8 mouse cellular contexts compared by ENCODE assay signal in genomic region chr12:33344970-33345772, GRCm38 (mm10). TPM values are rescaled to one million over a fixed set of nuclear protein-coding genes. Genes with fewer than 3 reads are reported as not detected.
DNase-seq lines count a peak whose midpoint lies in the region; ATAC-seq and TF ChIP-seq lines count a peak whose summit lies in the region.

No protein-coding gene starts in this region.

- no peak overlapping the region for H3K4me3 ChIP-seq in lung, embryonic 15.5 days
- H3K4me3 ChIP-seq in liver, postnatal 0 days (ENCODE audit: low read depth, low read length) = no peak overlapping the region
- no peak overlapping the region for H3K4me3 ChIP-seq in stomach, embryonic 16.5 days (replicated peaks; ENCODE audit: low read length)

- WGBS in lung, embryonic 15.5 days = 20% methylated on average over 25 of the region's 25 CpGs
- 70% methylated on average over 25 of the region's 25 CpGs for WGBS in liver, postnatal 0 days (ENCODE audit: insufficient replicate concordance)
- 18% methylated on average over 25 of the region's 25 CpGs for WGBS in stomach, embryonic 16.5 days

- DNase-seq in lung, postnatal 10 days = no peak
- peak; percentile 64 for DNase-seq in forelimb bud, embryonic 11.5 days (ENCODE audit: low read depth, low spot score)
- DNase-seq in liver, postnatal 0 days = no peak
- DNase-seq in layer of hippocampus, postnatal 25 days (ENCODE audit: extremely low spot score in 1 of 2, low spot score in 1 of 2) = no peak
- no peak for DNase-seq in cerebellum, postnatal 10 days

- peak overlapping the region; percentile 21; the same call in 1 of the 2 replicates for H3K4me2 ChIP-seq in lung, embryonic 15.5 days
- H3K4me2 ChIP-seq in liver, postnatal 0 days (ENCODE audit: low read depth, low read length) = peak overlapping the region; percentile 56
- H3K4me2 ChIP-seq in stomach, embryonic 16.5 days (ENCODE audit: low read depth, low read length) = peak overlapping the region; percentile 39

- no peak overlapping the region for H3K27ac ChIP-seq in lung, embryonic 15.5 days
- H3K27ac ChIP-seq in liver, postnatal 0 days (ENCODE audit: low read depth) = no peak overlapping the region
- H3K27ac ChIP-seq in stomach, embryonic 16.5 days (ENCODE audit: low read length) = no peak overlapping the region

- no peak for TF ChIP-seq CTCF in liver, postnatal 0 days (IDR thresholded peaks at IDR 0.05; ENCODE audit: low read depth)

- no peaks in the 10 kb centered on the region for H3K36me3 ChIP-seq in lung, embryonic 15.5 days
- peaks cover 75% of the 10 kb centered on the region for H3K36me3 ChIP-seq in liver, postnatal 0 days (replicated peaks; ENCODE audit: insufficient read depth, low read length)
- H3K36me3 ChIP-seq in stomach, embryonic 16.5 days (ENCODE audit: control insufficient read depth, insufficient read depth, low read length) = no peaks in the 10 kb centered on the region

- TF ChIP-seq EP300 in liver, postnatal 0 days (IDR thresholded peaks at IDR 0.05; ENCODE audit: low read depth) = no peak

- H3K9me3 ChIP-seq in lung, embryonic 15.5 days = no peaks in the 10 kb centered on the region
- no peaks in the 10 kb centered on the region for H3K9me3 ChIP-seq in liver, postnatal 0 days (ENCODE audit: low read length)
- H3K9me3 ChIP-seq in stomach, embryonic 16.5 days (replicated peaks; ENCODE audit: control insufficient read depth, low read length) = no peaks in the 10 kb centered on the region; the same call in 1 of the 2 replicates

- peaks cover 25% of the 10 kb centered on the region for H3K4me1 ChIP-seq in lung, embryonic 15.5 days
- H3K4me1 ChIP-seq in liver, postnatal 0 days (ENCODE audit: insufficient read depth) = peaks cover 5% of the 10 kb centered on the region
- H3K4me1 ChIP-seq in stomach, embryonic 16.5 days (ENCODE audit: control insufficient read depth, insufficient read depth, low read length) = peaks cover 4% of the 10 kb centered on the region

- no peak for ATAC-seq in lung, embryonic 15.5 days (ENCODE audit: borderline replicate concordance, extremely low read depth, low FRiP score, low TSS enrichment)
- no peak for ATAC-seq in liver, postnatal 0 days
- peak; percentile 61 for ATAC-seq in stomach, embryonic 16.5 days (ENCODE audit: insufficient read depth, low FRiP score)
- ATAC-seq in erythroblast, adult 5-6 weeks (replicated peaks; ENCODE audit: low FRiP score, poor library complexity, severe bottlenecking) = no peak

- H3K27me3 ChIP-seq in lung, embryonic 15.5 days = no peaks in the 10 kb centered on the region
- no peaks in the 10 kb centered on the region for H3K27me3 ChIP-seq in liver, postnatal 0 days (ENCODE audit: insufficient read depth, low read length)
- H3K27me3 ChIP-seq in stomach, embryonic 16.5 days (ENCODE audit: control insufficient read depth, insufficient read depth, low read length) = no peaks in the 10 kb centered on the region

- no peak overlapping the region for H3K9ac ChIP-seq in lung, embryonic 15.5 days
- H3K9ac ChIP-seq in liver, postnatal 0 days (replicated peaks) = no peak overlapping the region
- H3K9ac ChIP-seq in stomach, embryonic 16.5 days (ENCODE audit: low read length) = 0 out of 2 replicates have a peak overlapping the region, but pooled peaks have one; percentile 13

RNA-seq across cellular contexts. Expression of gene Efcab10, which starts 49.5 kb away (rescaled TPM):
- polyA plus RNA-seq in lung, embryonic 15.5 days (2015; fragmentation: Nextera tagmentation; extraction: Ambion mirVana) = 2.2 and 2.6 TPM in 2 replicates
- not detected in 2 replicates for polyA plus RNA-seq in liver, postnatal 0 days (2015; fragmentation: Nextera tagmentation; extraction: Ambion mirVana)
- polyA plus RNA-seq in stomach, embryonic 16.5 days (2015; fragmentation: Nextera tagmentation; extraction: Ambion mirVana) = 0.28 and 0.49 TPM in 2 replicates
- total RNA-seq in erythroblast, adult 5-6 weeks (2015; ENCODE audit: low replicate concordance) = not detected in 2 replicates
- total RNA-seq in erythroblast, adult 5-6 weeks (2017; ENCODE audit: low replicate concordance) = not detected in 2 replicates
- total RNA-seq in layer of hippocampus, postnatal 25 days (2021) = 1 to 10 TPM; 2.2 to 3.2 TPM
